Mouse (Mus musculus) hematopoietic stem cell, adult 5-6 weeks (primary cell): ENCODE data around the gene Clip3. TPM values are rescaled to one million over a fixed set of nuclear protein-coding genes. Genes with fewer than 3 reads are reported as not detected.
A peak's percentile ranks its signal among the peaks of the same experiment; 100 is the strongest.

Experiments used
- ATAC-seq, 2 experiments: fragments of 125-278 bp in 1 of 2; replicated peaks in 1 of 2; 2 replicates each; pipeline ENCODE4 v1.8.0; 2016 to 2017; ENCODE audit warnings: inconsistent platforms in 2 of 2, mild to moderate bottlenecking in 2 of 2, moderate number of reproducible peaks in 2 of 2, low read depth in 1 of 2, moderate TSS enrichment in 1 of 2; ENCODE audit not compliant: low FRiP score in 2 of 2, poor library complexity in 2 of 2, severe bottlenecking in 2 of 2, insufficient read depth in 1 of 2, low TSS enrichment in 1 of 2
- total RNA-seq: library from RNA; stranded (forward); fragments of 172-1452, 232-1000 nt; gene quantifications from 2 replicates; pipeline ENCODE4 v1.2.3, GENCODE M21; 2017

Clip3 gene
- total RNA-seq, 1 experiment from 2014 or later = not detected

- no peak for ATAC-seq
Measured at GRCm38 (mm10) chr7:30318142-30318541, 26.6 kb downstream of the Clip3 start.

DNA sequence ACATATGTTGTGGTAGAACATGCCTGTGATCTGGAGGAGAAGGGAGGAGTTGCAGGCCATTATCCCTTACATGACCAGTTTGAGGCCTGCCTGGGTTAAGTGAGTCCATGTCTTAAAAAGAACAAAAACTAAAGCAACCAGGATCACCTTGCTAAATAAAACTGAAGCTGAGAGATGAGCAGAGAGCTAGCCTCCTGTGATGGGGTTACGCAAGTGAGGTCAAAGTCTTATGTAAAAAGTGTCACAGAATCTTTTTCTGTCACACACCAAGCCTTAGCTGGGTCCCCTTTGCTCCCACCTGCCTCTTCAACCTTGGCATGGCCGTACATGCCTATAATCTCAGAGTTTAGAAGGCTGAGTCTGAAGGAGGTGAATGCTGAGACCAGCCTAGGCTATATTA is 29.4 kb downstream of the Clip3 start:
- no peak for ATAC-seq

DNA sequence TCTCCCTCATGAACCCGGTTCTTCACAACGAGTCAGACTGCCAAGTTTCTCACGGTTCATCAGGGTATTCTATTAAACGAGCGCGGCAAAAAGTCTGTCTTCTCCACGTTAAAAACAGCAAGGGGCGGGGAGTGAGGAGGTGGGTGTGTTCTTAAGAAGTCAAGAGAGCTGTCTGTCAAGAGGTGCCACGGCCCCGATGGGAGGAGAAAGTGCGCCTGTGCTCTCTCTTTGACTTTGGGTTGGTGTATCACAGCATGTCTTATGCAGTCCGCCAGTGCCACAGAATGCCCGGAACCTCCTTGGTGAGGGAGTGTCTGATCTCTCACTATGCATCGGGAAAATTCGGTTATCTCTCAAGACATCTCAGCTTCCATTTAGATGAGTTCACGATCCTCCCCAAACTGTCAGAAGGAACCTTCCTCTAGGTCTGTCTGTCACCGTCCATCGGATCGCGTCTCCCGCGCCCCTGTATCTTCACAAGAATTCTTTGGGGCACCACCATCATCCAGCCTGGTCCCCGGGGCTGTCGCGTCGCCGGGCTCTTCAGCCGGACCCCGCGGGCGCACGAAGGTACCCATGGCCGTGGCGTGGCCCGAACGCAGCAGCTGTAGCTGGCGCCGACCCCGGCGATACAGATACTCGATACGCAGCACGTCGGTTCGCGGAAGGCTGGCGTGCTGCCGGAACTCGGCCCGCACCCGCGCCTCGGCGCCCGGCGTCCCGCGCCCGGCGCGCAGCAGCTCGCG is 30.2 kb downstream of the Clip3 start, which contains the start of gene E130208F15Rik:
TSS of gene E130208F15Rik (plus strand) at position 202 of the 746 bp plus-strand sequence.
- peak; percentile 55 to 65; a peak in 3 of 4 replicates for ATAC-seq

- peak; percentile 95 for ATAC-seq
Measured at GRCm38 (mm10) chr7:30322285-30322667, 30.7 kb downstream of the Clip3 start.

DNA sequence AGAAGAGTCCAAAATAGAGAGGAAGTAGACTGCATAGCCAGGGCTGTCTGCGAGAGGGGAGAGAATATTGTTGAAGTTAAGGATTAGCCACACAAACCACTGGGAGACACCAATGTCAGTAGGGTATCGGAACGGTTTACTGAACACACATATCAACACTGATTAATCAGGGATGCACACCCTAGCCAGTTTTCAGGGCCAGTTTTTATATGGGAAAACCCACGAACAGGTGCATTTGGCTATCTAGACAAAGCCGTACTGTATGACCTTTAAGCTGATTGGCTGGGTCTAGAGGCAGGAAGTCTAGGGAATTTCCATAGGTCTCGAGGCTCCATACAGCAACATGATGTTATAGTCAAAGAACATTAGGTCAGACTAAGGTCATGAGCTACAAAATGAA is 31.3 kb downstream of the Clip3 start:
- 0 out of 4 replicates have a peak, but pooled peaks of 1 of the 2 experiments have one; percentile 5 for ATAC-seq

GRCm38 (mm10) chr7:30323795-30324194 is 32.3 kb downstream of the Clip3 start, which contains the start of gene Sdhaf1:
Sdhaf1 (minus strand) TSS chr7:30323895.
- ATAC-seq = no peak

GRCm38 (mm10) chr7:30324300-30324944 is 32.9 kb downstream of the Clip3 start:
- ATAC-seq = no peak

DNA sequence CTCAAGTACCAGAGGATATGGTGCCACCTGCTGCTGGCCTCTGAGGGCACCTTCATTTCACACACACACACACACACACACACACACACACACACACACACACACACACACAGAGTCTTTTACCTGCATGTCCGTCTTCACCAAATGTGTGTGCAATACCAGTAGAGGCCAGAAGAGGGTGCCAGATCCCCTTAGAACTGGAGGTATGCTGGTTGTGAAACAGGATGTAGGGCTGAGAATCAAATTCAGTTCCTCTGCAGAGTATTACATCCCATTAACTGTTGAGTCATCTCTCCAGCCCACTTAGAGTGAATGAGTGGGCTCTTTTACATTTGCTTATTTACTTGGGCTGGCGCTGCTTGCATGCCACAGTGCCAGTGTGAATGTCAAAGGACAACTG is 33.8 kb downstream of the Clip3 start:
- peak in 1 of 2 experiments; percentile 10; a peak in 1 of 4 replicates for ATAC-seq

DNA sequence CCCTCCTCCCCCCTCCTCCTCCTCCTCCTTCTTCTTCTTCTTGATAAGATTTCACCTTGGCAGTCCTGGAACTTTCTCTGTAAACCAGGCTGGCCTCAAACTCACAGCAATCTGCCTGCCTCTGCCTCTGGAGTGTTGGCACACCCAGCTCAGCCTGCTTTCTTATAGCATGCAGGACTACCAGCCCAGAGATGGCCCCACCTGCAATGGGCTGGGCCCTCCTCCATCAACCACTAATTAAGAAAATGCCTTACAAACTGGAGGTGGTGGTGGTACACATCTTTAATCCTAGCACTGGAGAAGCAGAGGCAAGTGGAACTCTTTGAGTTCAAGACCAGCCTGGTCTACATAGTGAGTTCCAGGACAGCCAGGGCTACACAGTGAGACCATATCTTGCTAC is 34.9 kb downstream of the Clip3 start:
- no peak for ATAC-seq

DNA sequence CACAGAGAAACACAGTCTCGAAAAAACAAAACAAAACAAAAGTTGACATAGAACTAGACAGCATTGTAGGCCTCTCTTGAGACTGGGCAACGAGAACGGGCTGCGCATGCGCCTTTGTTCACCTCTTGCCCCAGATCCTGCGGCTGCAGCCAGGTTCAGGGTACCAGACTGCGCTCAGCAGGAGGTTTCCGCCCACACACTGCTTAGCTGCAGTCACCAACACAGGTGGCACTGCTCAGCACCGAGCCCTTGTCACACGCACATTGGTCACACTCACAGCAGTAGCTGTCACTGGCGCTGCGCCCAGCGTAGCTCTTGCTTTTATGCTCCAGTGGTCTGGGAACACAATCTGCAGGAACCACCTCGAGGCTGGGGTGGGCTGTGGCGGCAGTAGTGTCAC is 35.6 kb downstream of the Clip3 start:
- no peak for ATAC-seq

- no peak for ATAC-seq
Measured at GRCm38 (mm10) chr7:30328379-30328778, 36.9 kb downstream of the Clip3 start.

DNA sequence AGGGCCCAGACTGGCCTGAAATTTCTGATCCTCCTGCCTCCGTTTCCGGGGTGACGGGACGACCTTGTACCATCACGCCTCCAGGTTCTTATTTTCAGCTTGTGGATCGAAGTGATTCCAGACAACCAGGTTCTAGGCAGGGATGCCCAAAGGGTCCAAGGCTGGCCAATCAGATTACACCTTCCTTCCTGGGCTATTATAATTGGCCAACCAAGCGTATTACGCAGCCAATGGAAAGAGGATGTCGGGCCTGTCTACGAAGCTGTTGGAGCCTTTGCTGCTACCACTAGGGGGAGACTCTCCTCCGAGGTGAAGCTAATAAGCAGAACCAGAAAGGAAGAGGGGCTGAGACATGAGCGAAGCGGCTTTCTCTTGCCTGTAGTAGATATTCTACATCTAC is 40.4 kb downstream of the Clip3 start:
- ATAC-seq = peak; percentile 63 to 86

GRCm38 (mm10) chr7:30332622-30333259 is 41.2 kb downstream of the Clip3 start:
- ATAC-seq = no peak

- ATAC-seq = peak; percentile 19 to 43; a peak in 3 of 4 replicates
Measured at GRCm38 (mm10) chr7:30333436-30333835, 41.9 kb downstream of the Clip3 start.

- no peak for ATAC-seq
Measured at GRCm38 (mm10) chr7:30334563-30334962, 43.0 kb downstream of the Clip3 start.

- ATAC-seq = no peak
Measured at GRCm38 (mm10) chr7:30335688-30336087, 44.2 kb downstream of the Clip3 start.

- ATAC-seq = peak; percentile 48 to 59
Measured at GRCm38 (mm10) chr7:30336384-30336783, 44.9 kb downstream of the Clip3 start.

GRCm38 (mm10) chr7:30339432-30340109 is 48.0 kb downstream of the Clip3 start:
- no peak for ATAC-seq
